Mouse (Mus musculus): ENCODE data around the gene Adnp.

Adnp gene

DNA sequence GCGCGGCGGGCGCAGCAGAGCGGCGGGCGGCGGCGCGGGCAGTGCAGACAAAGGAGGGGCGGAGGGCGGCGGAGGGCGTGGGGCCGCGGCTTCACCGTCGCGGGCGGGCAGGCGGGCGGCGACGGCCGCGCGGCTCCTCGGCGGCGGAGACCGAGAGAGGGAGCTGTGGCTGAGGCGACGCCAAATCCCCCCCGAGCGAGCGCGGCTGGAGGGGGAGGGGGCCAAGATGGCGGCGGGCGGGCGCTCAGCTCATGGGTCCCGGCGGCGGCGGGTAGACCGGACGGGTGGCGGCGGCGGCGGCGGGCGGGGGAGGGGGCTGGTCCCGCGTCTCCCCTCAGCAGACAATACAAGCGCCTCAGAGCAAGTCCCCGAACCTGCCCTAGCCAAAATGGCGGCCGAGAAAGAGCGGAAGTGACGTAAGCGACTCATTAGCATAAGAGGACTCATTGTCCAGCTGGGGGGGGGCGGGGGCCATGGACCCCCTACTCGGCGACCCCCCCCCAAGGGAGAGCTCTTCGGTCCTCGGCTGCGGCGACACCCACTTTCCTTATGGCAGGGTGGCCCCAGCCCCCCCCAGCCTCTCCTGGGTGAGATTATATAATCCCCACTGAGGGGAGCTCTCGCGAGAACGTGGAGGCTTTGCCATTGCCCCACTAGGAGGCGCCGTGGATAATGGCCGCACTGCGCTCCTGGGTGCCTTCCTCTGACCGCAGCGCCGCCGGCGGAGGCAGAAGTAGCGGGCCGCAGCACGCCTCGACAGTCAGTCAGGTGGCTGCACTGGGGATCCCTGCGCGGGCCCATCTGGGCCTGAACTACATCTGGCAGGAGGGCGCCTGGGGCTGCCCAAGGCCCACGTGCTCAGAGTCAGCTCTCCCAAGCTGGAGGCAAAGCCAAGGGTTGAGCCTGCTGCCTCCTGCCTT is at the start of gene Adnp:
Gene Adnp, minus strand, starts transcription at position 388 of the 920 bp plus-strand sequence.
- DNase-seq (ENCODE audit: low spot score) = peak; percentile 97

GRCm38 (mm10) chr2:168256506-168256905 is 49.6 kb upstream of the Adnp start:
- no peak for DNase-seq (ENCODE audit: low spot score)

- no peak for DNase-seq (ENCODE audit: low spot score)
Observed at GRCm38 (mm10) chr2:168253822-168254221, 46.9 kb upstream of the Adnp start.

GRCm38 (mm10) chr2:168252639-168253292 is 45.9 kb upstream of the Adnp start:
- DNase-seq (ENCODE audit: low spot score) = peak; percentile 33

DNA sequence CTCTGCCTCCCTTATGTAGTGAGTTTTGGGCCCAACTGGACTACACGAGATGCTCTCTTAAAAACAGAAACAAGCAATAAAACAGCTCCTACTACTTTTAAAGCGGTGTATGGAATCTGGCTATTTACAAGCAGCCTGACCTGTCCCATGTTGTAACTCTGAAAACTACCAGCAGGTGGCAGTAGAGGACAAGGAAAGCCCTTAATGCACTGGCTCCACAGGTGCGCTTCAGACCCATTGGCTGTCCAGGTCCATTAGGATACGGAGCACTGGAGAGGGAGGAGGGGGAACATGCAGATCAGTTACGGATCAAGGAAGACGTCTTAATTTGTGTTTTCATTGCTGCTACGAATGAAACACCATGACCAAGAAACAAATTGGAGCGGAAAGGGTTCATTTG is 43.4 kb upstream of the Adnp start:
- peak; percentile 74 for DNase-seq (ENCODE audit: low spot score)

DNA sequence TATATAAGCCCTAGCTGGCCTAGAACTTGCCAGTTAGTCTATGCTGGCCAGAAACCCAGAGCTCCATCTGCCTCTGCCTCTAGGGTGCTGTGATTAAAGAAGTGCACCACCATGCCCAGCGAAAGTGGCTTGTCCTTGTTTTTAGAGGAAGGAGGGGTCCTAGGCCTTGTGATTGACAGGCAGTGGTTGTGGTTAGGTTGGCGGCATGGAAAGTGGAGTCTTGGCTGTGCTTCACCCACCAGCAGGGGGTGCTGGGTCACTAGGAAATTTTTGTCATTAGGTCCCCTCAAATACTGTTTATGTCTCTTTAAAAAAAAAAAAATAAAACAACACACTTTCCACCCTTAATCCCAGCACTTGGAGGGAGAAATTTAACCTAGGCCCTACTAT is 41.9 kb upstream of the Adnp start:
- peak; percentile 28 for DNase-seq (ENCODE audit: low spot score)

DNA sequence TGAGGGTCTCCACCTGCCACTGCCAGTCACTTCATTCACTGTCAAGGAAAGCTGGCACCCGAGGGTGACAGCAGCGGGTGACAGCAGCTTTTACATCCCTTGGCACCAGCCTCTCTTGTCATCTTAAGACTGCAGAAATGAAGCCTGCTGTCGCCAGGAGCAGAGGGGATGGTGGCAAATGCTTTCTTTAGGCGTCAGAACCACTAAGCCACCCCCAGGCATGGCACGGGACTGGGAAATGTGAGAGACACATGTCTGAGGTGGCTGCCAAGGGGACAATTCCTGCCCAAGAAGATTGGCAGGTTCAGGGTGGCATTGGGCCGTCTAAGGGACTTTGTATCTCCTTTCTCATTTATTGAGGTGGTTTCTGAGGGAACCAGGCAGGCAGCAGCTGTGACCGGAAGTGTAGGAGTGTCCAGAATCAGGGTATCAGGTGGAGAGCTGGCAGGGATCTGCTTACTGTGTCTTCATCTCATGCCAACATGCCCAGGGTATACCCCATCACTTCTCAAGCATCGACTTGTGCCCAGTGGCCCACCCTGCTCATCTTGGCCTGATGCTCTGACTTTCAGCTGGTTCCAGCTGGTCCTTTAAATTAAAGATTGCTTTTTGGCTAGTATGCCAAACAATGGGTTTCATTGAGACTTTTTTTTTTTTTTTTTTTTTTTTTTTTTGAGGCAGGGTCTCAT is 41.4 kb upstream of the Adnp start:
- DNase-seq (ENCODE audit: low spot score) = no peak

DNA sequence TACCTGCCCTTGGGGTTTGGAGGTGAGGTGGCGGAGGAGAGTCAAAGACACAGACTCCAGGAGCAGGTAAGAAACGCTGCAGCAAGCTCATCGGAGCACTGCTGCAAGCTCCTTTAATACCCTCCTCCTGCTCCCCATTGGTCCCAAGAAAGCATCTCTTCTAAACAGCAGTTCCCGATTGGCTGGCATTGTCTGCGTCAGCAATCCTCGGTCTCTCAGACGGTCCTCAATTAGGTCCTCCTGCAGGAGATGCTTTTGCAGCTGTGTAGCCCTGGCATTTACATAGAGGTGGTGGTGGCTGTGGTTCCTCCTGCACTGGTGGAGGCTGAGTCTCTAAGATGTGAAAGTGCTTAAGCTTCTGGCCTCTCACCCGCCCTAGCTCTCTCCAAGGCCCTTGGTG is 38.7 kb upstream of the Adnp start:
- DNase-seq (ENCODE audit: low spot score) = no peak

- DNase-seq (ENCODE audit: low spot score) = no peak
Observed at GRCm38 (mm10) chr2:168243278-168243677, 36.4 kb upstream of the Adnp start.

DNA sequence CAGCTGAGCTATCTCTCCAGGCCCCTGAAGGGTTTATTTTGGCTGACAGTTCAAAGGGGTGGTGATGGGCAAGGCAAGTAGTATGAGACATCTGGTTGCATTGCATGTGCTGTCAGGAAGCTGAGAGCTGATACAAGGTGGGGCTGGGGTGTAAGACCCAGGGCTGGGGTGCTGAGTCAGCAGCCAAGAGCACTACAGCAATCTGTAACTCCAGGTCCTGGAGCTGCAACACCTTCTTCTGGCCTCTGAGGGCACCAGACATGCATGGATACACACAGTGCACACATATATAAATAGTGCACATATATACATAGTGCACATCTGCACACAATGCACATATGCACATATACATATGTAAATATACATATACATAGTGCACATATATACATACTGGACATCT is 35.9 kb upstream of the Adnp start:
- DNase-seq (ENCODE audit: low spot score) = no peak

DNA sequence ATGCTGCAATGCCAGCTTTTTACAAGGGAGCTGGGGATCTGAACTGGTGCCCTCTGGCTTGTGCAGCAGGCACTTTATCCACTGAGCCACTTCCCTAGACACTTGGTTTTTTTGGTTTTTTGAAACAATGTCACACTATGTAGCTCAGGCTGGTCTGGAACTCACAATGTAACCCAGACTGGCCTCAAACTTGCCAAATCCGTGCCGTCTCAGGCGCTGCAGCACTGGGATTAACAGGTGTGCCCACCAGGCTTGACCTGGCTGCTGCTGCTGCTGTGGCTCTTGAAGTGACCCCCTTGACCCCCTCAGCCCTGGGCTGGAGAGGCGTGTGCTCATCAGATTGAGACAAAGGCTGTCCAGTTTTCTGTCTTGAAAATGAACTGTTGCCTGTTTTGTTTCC is 31.4 kb upstream of the Adnp start:
- DNase-seq (ENCODE audit: low spot score) = no peak

- no peak for DNase-seq (ENCODE audit: low spot score)
Observed at GRCm38 (mm10) chr2:168233286-168233685, 26.4 kb upstream of the Adnp start.

GRCm38 (mm10) chr2:168231471-168231829 is 24.5 kb upstream of the Adnp start:
- no peak for DNase-seq (ENCODE audit: low spot score)

DNA sequence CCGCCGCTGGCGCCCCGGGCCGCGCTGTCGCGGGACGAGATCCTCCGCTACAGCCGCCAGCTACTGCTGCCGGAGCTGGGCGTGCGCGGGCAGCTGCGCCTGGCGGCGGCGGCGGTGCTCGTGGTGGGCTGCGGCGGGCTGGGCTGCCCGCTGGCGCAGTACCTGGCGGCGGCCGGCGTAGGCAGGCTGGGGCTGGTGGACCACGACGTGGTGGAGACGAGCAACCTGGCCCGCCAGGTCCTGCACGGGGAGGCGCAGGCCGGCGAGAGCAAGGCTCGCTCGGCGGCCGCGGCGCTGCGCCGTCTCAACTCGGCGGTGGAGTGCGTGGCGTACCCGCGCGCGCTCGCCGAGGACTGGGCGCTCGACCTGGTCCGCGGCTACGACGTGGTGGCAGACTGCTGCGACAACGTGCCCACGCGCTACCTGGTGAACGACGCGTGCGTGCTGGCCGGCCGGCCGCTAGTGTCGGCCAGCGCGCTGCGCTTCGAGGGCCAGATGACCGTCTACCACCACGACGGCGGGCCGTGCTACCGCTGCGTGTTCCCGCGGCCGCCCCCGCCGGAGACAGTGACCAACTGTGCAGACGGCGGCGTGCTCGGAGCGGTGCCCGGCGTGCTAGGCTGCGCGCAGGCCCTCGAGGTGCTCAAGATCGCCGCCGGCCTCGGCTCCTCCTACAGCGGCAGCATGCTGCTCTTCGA is 24.0 kb upstream of the Adnp start:
- no peak for DNase-seq (ENCODE audit: low spot score)

- peak; percentile 88 for DNase-seq (ENCODE audit: low spot score)
Observed at GRCm38 (mm10) chr2:168230026-168230728, 23.3 kb upstream of the Adnp start, which contains the start of the genes Gm20716, Dpm1 and Mocs3. TSS of gene Gm20716 (minus strand) at chr2:168230364. TSS of gene Dpm1 (minus strand) at chr2:168230591. TSS of gene Mocs3 (plus strand) at chr2:168230622.

GRCm38 (mm10) chr2:168229116-168230025 is 22.5 kb upstream of the Adnp start:
- peak; percentile 65 for DNase-seq (ENCODE audit: low spot score)

- DNase-seq (ENCODE audit: low spot score) = no peak
Observed at GRCm38 (mm10) chr2:168223326-168223725, 16.4 kb upstream of the Adnp start.

DNA sequence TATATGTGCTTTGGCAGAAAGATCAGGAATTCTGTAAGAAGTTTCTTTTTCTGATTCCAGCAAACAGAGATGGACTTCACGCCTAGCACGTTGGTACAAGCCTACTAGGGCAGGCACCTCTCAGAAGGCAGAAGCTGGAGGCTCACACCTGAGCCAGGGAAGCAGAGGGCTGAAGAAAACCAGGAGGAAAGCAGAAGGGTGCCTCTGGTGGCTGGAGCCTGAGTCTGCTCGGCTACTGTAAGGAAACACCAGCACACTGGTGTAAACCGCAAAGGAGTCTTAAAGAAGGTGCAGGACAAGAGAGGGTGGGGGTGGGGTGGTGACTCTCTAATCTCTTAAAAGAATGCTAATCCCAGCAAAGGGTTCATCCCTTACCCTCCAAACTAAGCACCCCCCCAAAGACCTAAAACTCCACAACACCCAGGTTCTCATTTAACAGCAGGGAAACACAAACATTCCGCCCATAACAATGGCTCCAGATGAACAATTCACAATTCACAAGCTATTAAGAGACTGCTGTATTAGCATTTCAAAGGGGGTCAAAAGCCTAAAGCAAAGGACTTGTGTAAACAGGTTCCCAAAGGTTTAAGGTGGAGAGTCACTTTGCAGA is 7.0 kb upstream of the Adnp start:
- no peak for DNase-seq (ENCODE audit: low spot score)

DNA sequence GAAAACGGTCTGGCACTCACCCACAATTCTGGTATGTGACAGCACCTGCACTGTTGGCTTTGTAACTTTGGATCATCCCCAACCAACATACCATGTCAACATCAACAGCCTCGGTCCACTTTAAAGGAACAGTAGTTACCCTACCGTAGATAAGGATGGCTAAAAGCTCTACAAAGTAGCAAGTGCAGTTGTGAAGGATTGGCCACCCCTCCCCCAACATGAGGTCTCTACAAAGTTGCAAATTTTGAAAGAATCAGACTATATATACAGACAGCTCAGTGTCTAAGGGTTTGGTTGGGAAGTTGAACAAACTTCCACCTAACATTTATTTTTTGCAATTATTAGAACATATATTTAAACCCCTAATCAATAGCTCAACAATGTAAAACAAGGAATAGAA is 971 bp upstream of the Adnp start:
- DNase-seq (ENCODE audit: low spot score) = no peak
